Mouse (Mus musculus): Measurements from ENCODE around the gene Gap43.
"Not testable (repeated sequence)": the region's sequence is repeated elsewhere in the genome, so short reads cannot be mapped to it uniquely, and the experiment has no call there.

Gene Gap43

DNA sequence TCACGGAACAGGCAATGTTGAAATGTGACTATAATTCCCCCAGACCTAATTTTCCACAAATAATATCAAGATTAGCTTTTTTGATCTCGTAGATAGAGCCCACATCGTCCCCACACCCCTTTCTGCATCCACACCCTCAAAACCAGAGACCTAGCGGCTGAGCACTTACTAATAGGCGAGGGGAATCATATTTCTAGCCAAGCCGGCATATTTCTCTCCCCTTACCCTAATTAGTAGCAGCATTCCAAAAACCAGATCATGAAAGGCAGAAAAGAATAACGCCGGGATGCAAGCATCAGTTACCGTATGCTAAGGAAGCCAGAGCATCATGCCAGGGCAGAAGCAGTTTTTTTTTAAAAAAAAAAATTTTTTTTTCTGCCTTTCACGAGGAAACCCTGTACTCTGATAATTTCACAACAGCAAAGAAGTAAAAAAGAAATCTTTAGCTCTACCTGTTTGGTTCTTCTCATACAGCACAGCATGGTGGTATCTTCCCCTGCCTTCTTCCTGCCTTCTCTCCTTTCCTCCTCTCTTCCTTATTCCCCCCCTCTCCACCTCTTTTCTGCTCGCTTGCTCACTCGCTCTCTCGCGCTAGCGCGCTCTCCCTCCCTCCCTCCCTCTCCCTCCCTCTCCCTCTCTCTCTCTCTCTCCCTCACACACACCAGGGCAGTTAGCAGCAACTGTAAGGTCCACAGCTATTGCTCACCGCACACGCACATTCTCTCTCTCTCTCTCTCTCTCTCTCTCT lies at the start of gene Gap43:
Gene Gap43, minus strand, starts transcription at position 631 of the 748 bp plus-strand sequence.
- DNase-seq (ENCODE audit: low read depth in 1 of 2, low spot score in 2 of 2): no peak

DNA sequence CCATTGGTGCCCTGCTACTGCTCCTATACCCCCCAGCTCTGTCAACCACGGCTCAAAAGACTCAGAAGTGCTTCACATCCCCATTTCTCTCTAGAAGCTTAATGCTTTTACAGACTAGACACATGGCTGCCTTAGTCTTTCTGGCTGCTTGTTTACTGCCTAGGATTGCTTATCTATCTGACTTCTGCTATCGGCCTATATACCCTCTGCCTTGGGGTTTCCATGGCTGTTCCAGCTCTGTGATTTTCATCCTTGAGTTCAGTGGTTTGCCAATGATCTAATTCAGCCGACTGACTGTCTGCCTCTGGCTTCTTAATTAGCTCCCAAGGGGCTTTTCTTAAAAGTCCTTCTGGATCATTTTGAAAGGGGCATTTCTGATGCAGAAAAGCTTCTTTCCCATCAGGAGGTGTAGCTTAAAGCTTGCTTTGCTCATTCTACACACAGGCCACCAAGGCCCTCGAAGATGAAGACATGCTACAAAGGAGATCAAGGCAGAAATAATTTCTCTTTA lies 40.9 kb upstream of the Gap43 start:
- no peak for DNase-seq (ENCODE audit: low read depth in 1 of 2, low spot score in 2 of 2)

DNA sequence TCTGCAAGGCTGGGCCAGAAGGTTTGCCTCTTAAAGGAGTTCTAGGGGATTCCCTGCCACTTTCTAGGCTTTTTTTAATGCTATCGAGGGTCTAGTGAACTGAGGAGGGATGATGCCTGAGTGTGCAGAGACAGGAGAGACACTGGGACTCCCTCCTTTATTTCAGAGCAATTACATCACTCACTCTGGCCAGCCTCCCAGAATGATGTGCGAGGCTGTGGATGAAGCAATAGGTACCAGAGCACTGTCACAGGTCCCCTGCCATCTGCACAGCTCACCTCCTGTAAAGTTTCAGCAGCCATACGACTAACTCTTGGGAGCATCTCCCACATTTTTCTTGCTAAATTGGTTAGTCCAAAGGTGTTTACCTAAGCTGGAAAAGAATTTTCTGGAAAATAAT lies 40.2 kb upstream of the Gap43 start:
- DNase-seq (ENCODE audit: low read depth in 1 of 2, low spot score in 2 of 2): no peak

DNA sequence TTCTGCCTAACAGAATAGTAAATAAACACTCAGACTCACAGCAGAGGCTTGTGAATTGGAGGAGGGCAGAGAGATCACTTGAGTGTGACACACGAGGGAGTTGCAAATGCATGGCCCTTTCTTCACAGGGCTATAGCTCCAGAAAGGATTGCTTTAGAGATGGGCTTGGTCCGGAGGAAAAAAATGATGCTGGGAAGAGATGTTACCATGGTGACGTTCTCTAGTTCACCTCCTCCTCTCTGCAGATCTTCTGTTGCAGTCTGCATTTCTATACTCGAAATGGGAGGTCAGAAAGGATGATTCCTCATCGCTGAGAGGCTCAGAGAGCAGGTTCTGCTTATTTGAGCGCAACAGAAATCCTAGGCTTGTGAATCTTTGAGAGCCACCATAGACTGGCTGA lies 29.7 kb upstream of the Gap43 start:
- DNase-seq (ENCODE audit: low read depth in 1 of 2, low spot score in 2 of 2): no peak

DNA sequence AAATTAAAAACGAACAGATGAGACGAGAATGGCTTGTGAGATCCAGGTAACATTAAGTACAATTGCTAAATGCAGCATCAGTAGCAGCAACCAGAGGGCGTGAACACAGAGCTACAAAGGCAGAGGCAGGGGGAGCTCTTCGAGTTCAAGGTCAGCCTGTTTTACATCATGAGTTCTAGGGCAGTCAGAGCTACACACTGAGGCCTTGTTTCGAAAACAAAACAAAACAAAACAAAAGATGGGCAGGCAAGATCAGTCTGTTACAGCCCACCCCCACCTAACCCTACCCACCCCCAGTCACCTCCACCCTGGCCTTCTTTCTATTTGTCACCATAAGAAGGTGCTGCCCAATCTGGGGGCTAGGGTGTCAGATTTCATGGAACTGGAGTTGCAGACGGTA lies 28.9 kb upstream of the Gap43 start:
- DNase-seq (ENCODE audit: low read depth in 1 of 2, low spot score in 2 of 2): no peak

DNA sequence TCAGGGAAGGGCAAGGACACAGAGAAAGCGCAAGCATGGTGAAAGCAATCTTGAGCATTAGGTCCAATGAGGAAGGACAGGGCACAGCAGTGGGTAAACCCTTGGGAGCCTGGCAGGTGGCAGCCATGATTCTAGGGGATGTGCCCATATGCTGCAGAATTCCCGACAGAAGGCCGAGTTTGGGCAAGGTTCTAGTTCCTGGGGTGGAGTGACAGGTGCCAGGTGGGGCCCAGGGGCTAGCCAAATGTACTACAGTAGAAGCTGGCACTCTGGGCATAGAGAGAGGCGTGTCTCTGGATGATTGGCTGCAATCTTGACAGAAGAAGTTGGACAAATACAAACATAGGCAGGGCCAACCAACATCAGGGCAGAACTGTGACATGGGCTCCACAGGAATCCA lies 19.6 kb upstream of the Gap43 start:
- DNase-seq (ENCODE audit: low read depth in 1 of 2, low spot score in 2 of 2): no peak

DNA sequence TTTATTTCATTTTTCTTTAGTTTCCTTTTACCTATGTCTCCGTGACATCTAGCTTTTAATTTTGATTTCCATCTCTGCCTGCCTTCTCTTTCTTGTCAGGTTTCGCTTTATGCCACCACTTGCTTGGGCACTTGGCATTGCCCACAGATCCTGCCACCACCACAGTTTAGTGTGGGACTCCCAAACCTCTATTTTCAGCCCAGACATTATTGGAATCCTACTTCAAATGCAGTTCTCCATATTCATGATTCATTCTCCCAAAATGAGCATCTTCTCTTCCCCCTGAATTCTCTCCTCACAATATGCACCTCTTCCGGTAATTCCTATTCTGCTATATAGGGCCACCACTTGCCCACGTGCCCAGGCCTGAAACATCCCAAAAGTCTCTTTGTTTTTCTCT lies 17.6 kb upstream of the Gap43 start:
- DNase-seq (ENCODE audit: low read depth in 1 of 2, low spot score in 2 of 2): no peak

DNA sequence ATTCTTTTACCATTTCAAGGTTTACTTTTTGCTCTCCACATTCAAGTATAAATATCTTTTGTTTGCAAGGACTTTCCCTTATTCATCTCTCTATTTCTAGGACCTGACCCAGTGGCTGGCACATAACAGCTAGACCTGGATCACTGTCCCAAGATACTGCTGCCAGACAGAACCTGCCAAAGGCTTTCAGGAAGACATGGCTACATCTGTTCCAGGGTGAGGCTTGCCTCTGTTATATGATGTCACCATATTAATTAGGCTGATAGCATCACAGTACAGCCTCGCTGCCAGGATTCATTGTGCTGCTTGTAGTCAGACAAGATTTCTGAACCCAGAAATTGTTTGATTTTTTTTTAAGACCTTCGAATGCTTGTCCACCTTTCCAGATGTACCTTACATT lies 9.6 kb upstream of the Gap43 start:
- DNase-seq (ENCODE audit: low read depth in 1 of 2, low spot score in 2 of 2): no peak

DNA sequence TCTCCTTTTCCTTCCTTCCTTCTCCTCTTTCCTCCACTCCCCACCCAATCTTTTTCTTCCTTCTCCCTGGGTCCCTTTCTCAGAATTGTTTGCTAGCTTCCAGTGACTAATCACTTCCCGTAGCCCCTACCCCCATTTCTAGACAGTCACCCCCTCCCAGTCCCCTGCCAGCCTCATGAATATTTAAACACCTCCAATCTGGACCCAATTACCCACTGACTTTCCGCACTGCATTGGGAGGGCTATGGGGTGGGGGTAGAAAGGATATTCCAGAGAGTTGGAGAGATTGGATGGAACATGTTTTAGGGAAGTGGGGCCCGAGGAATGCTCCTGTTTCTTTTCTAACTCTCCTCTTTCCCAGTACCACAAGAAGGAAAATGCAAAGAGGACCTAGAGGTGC lies 414 bp upstream of the Gap43 start:
- not testable (repeated sequence) for DNase-seq (ENCODE audit: low read depth in 1 of 2, low spot score in 2 of 2)

DNA sequence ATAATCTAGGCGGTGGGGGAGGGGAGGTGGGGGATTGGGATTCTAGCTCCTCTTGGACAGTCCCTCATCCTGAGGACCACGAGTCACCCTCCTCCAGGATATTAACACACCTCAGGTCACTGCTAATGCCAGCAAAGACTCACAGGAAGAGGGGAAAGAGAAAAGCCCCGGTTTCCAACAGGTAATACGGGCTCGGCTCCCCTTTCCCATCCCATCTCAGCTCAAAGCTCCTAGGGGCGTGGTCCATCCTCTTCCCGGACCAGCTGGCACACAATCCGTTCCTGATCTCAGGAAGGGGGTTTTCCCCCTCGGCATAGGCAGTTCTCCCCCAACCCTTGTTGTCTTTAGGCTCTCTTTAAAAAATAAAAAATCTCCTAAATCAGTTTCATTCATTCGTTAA lies 939 bp downstream of the Gap43 start:
- no peak for DNase-seq (ENCODE audit: low read depth in 1 of 2, low spot score in 2 of 2)

DNA sequence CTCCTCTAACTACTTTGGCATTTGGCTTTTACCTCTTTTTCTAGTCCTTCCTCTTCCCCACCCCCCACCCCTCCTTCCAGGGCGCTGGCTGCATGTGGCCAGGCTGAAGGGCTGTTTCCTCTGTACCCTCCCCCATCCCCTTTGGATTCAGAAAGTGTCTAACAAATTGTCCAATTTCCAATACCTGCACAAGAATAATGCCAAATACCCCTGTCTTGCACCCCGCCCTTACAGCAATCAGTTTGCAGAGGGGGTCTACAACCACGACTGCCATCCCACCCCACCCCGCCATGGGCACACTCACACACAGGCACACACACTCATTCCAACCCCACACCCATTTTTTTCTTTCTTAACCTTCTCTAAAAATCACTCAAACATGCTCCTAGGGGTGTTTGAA lies 1.5 kb downstream of the Gap43 start:
- no peak for DNase-seq (ENCODE audit: low read depth in 1 of 2, low spot score in 2 of 2)

DNA sequence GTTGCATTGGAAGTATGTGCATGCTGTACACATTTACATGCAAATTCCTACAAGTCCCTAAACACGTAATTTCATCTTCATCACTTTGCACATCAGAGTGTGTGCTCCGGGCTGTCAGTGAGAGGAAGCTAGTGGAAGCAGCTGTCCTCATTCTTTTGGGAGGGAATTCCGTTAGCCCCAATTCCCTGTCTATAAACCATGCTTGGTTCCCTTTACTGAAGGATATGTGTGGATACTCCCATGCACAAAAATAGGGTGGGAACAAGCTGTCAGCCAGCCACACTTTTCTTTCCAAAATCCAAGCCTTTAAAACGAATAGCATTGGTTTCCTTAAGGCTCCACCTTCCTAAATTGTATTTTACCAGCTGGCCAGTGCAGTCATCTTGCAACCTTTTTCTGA lies 2.1 kb downstream of the Gap43 start:
- no peak for DNase-seq (ENCODE audit: low read depth in 1 of 2, low spot score in 2 of 2)

DNA sequence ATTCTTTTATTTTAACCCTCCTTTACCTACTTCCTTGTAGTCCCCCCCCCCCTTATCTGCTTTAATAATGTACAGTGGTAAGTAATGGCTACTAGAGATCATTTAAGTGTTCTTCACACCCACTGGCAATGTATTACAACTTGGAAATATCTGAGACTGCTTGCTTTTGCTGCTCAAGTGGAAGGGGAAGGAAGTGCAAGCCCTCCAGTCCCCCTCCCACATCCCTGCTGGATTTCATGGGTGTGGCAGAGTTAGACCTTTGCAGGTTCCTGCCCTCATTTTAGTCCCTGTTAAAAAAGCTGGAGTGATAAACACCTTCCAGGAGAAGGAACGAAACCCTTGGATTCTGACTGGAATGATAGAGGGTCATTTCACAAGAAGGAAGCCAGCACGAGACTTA lies 2.8 kb downstream of the Gap43 start:
- DNase-seq (ENCODE audit: low read depth in 1 of 2, low spot score in 2 of 2): no peak

DNA sequence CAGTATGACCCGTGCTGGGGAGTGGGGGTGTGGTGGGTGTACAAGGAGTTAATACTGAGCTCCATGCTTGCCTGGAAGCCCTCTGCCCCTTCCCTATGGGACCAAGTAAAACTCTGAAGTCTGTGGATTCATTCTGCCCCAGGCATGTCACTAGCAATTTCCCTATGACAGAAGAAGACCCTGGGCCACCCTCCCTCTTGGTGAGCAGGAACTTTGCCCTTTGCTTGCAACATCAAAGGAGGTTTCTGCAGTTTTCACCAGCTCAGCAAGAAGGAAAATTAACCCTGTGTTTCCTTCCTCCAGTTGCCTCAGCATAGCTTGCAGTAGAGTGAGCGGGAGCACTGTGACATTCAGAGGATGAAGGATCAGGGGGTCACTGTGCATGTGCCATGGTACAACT lies 3.8 kb downstream of the Gap43 start:
- no peak for DNase-seq (ENCODE audit: low read depth in 1 of 2, low spot score in 2 of 2)

DNA sequence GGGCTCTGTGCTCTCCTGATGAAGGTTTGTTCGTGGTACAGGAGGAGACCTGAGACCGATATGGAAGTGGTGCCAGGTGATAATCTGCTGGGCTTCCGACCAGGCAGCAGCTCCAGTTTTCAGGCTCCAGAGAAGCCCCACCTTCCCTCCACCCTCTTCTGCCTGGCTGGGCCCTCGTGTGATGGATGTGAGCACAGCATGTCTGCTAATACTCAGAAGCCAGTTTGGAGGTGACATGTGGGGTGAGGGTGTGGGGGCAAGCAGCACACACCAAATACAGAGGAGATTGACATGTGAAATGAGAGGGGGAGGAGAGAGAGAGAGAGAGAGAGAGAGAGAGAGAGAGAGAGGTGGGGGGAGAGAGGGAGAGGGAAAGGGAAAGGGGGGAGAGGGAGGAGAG lies 8.1 kb downstream of the Gap43 start:
- DNase-seq (ENCODE audit: low read depth in 1 of 2, low spot score in 2 of 2): no peak

DNA sequence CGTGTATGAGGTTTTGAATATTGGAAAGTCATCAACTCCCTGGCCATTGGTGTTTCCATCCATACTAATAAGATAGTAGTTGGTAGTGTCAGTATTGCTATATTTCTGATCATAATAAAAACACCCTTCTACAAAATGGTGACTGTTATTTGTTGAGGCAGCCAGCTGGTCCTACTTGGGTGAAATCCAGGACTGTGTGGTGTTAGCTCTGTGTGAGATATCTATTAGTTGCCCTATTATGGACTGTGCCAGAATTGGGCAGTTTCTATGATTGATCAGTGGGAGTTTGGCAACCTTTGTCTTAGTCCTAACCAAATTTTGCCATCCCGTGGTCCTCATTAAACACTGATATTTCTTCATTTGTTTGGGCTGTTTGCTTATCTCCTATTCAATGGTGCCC lies 14.3 kb downstream of the Gap43 start:
- no peak for DNase-seq (ENCODE audit: low read depth in 1 of 2, low spot score in 2 of 2)

DNA sequence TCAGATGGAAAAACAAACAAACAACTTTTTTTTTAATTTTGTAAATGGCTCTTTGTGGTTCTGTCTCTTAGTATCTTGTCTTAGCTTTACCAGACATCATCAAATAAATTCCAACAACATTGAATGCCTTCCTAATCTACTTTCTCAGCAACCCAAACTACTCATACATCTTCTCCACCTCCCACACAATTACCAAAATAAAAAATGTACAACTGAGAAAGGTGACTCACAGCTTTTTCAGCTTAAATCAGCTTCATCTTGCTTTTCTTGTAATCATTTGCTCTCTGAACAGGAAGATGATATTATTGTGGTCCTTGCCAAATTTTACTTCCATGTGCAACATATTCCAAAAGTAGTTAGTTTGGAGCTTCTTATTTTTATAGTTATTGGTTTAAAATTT lies 14.9 kb downstream of the Gap43 start:
- no peak for DNase-seq (ENCODE audit: low read depth in 1 of 2, low spot score in 2 of 2)

DNA sequence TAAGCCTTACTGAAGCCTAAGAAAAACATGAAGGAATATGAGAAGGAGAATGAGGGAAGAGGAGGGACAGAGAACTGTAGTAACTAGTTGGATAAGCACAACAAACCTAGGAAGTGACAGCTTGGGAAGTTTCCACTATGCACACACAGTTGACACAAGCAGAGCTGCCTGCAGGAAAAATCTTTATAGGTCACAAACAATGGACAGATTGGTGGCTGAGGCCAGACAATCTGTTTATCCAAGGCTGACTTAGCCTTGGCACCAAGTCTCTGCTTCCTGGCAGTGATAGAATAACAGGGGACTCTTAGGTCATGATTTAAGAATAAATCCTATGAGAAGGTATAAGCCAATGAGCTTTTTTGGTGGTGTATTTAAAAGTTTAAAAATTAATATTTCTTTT lies 20.6 kb downstream of the Gap43 start:
- no peak for DNase-seq (ENCODE audit: low read depth in 1 of 2, low spot score in 2 of 2)

DNA sequence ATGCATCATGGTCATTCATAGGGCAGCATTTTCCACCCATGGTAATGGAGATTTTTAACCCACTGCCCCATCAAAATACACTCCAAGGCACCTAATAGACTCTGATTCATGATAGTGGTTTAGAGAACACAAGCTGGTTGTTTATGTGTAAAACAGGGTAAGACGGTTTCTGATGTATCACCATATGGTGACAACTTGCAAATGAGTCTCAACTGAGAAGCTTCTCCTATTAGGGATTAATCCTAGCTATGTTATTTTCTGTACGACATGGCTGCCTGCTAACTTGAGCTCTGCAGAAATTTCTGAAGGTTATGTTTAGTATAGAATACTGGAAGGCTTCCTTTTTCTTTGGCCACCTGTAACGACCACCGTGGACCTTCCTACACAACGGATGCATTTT lies 21.1 kb downstream of the Gap43 start:
- DNase-seq (ENCODE audit: low read depth in 1 of 2, low spot score in 2 of 2): no peak

DNA sequence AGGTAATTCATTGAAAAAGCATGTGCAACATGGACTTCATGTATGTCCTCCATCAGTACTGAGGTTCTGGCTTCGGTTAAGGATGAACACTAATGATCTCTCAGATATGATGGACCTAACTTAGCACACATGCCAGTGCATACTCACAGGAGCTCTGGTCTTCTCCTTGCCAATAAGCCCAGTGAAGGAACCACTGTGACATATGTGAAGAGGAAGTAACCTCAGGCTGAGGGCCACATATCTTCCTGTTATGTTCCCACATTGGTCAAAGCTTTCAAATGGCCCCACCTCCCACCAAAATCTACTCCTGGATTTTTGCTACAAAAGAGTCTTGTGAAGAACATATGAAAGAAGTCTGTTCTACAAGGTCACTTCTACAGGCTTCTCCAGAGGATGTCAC lies 28.3 kb downstream of the Gap43 start:
- no peak for DNase-seq (ENCODE audit: low read depth in 1 of 2, low spot score in 2 of 2)

DNA sequence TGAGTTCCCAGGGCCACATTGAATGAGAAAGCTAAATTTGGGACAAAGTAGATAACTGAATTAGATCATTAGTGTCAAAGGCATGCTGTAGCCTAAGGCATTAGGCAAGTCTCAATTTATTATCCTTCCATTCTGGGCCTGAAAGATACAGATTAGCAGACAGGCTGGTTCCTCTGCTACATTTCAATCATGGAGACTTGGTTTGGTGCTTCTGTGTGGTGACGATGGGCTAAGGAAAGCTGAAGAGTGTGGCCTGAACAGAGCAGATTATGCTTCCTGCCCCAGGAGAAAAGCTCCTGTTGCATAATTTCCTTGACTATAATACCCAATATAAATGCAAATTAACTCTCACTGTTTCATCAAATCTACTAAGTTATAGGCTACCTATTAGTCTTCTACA lies 31.7 kb downstream of the Gap43 start:
- no peak for DNase-seq (ENCODE audit: low read depth in 1 of 2, low spot score in 2 of 2)

DNA sequence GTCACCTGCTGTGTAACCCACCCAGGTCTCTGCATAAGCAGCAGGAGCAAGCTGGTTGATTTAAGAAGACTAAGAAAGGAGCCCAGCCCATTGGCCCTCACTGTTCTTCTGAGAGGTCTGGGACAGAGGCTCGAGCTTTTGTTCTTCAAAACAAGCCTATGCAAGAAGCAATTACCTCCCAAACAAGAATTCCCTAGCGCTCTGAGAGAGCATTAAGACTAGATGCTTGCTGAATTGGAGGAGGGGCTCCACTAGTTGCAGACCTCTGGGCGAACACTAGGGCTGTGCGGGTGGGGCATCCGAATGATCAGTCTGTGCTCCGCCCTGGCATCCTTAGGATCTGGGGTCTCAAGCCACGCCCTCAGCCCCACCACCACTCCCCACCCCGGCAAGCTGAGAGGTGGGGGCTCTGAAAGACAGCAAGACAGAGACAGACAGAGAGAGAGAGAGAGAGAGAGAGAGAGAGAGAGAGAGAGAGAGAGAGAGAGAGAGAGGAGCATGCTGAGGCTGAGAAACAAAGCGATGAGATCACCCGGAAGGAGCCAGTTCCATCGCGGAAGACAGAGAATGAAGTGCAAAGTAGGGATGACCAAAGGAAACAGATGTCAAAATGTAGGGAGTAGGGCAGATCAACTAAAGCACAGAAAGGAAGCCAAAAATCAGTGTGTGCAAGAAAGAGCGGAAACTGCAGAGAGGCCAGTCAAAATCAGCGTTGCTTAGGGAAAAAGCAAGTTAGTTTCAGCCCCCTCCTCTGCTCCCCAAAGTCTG lies 34.3 kb downstream of the Gap43 start:
- DNase-seq (ENCODE audit: low read depth in 1 of 2, low spot score in 2 of 2): no peak

DNA sequence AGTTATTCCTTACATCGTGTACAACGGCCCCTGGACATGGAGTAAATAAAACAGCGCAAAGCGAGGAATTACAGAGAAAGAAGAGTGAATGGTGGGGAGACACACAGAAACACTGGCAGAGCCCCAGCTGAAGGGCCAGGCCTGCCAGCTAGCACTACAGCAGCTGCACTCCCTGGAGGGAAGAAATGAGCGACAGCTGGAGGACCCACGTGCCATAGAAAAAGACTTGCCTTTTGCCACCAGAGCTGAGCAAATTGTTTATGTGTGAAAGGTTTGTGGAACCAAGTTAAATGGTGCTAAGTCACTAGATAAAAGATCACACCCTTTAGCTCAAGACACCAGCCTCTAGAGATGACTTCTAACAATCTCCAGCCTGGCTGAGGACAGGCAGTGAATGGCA lies 37.0 kb downstream of the Gap43 start:
- no peak for DNase-seq (ENCODE audit: low read depth in 1 of 2, low spot score in 2 of 2)

Measured in monocyte, adult 2 months (primary cell).